Mouse (Mus musculus) cerebellum, postnatal 4 days (tissue): ENCODE measurements at regions not wholly inside any gene's neighbourhood (a gene's known extent, or its start where the extent isn't known, plus 50 kb on each side); places are given as distances from the start of the nearest gene placed in this dataset.
A peak's percentile ranks its signal among the peaks of the same experiment; 100 is the strongest.

Experiments used
- DNase-seq, 2 experiments: peaks; one replicate each; pipeline ENCODE4 v3.0.0; 2022; ENCODE audit warnings: low spot score in 2 of 2, mixed read lengths in 1 of 2

- no peak for DNase-seq
These were observed 79.6 kb upstream of the Foxn3 start for GRCm38 (mm10) chr12:99643016-99643415.

- DNase-seq: no peak
These were observed 78.9 kb upstream of the Foxn3 start for GRCm38 (mm10) chr12:99642131-99642895.

GRCm38 (mm10) chr12:99641278-99641677, 77.9 kb upstream of the Foxn3 start:
- no peak for DNase-seq

GRCm38 (mm10) chr12:99640214-99641151, 77.1 kb upstream of the Foxn3 start:
- DNase-seq: no peak

GRCm38 (mm10) chr12:99639847-99640213, 76.4 kb upstream of the Foxn3 start:
- peak in 1 of 2 experiments; percentile 49 for DNase-seq

GRCm38 (mm10) chr12:99639118-99639517, 75.7 kb upstream of the Foxn3 start:
- DNase-seq: no peak

- DNase-seq: no peak
These were observed 74.6 kb upstream of the Foxn3 start for GRCm38 (mm10) chr12:99637986-99638385.

- no peak for DNase-seq
These were observed 72.9 kb upstream of the Foxn3 start for GRCm38 (mm10) chr12:99636234-99636633.

GRCm38 (mm10) chr12:99635361-99635760, 72.0 kb upstream of the Foxn3 start:
- no peak for DNase-seq

- no peak for DNase-seq
These were observed 71.3 kb upstream of the Foxn3 start for GRCm38 (mm10) chr12:99634726-99635125.

- no peak for DNase-seq
These were observed 70.3 kb upstream of the Foxn3 start for GRCm38 (mm10) chr12:99633678-99634077.

- DNase-seq: no peak
These were observed 69.6 kb upstream of the Foxn3 start for GRCm38 (mm10) chr12:99632988-99633387.

- no peak for DNase-seq
These were observed 66.2 kb upstream of the Foxn3 start for GRCm38 (mm10) chr12:99629606-99630005.

GRCm38 (mm10) chr12:99628421-99628820, 65.0 kb upstream of the Foxn3 start:
- DNase-seq: no peak

GRCm38 (mm10) chr12:99627898-99628231, 64.5 kb upstream of the Foxn3 start:
- peak; percentile 74 to 91 for DNase-seq

GRCm38 (mm10) chr12:99627201-99627897, 64.0 kb upstream of the Foxn3 start:
- peak in 1 of 2 experiments; percentile 26 for DNase-seq

- no peak for DNase-seq
These were observed 62.8 kb upstream of the Foxn3 start for GRCm38 (mm10) chr12:99626147-99626546.

- DNase-seq: no peak
These were observed 61.7 kb upstream of the Foxn3 start for GRCm38 (mm10) chr12:99625094-99625493.

- no peak for DNase-seq
These were observed 58.9 kb upstream of the Foxn3 start for GRCm38 (mm10) chr12:99622238-99622637.

- DNase-seq: no peak
These were observed 53.9 kb upstream of the Foxn3 start for GRCm38 (mm10) chr12:99617241-99617804.

- no peak for DNase-seq
These were observed 51.0 kb upstream of the Foxn3 start for GRCm38 (mm10) chr12:99614420-99614819.
